Mouse (Mus musculus) mouse embryonic stem cell (cell line): ENCODE measurements at regions not wholly inside any gene's neighbourhood (a gene's known extent, or its start where the extent isn't known, plus 50 kb on each side); places are given as distances from the start of the nearest gene placed in this dataset.

Source experiments
- in situ Hi-C, 2 experiments: fragments of 300-500 bp; cut with MboI; formaldehyde crosslinking; loops; 1 replicate in 1 of 2; 3 replicates in 1 of 2; pipeline ENCODE4 v1.14.3; 2019 to 2020; ENCODE audit warnings: low sequenced_read_pairs in 2 of 2, low pct_unique_long_range_greater_than_20kb in 1 of 2, mixed read lengths in 1 of 2; ENCODE audit not compliant: unreplicated experiment in 1 of 2

GRCm38 (mm10) chr11:111743356-111743755 lies 677.4 kb downstream of the Kcnj2 start:
- in situ Hi-C loops: no loop called here

DNA sequence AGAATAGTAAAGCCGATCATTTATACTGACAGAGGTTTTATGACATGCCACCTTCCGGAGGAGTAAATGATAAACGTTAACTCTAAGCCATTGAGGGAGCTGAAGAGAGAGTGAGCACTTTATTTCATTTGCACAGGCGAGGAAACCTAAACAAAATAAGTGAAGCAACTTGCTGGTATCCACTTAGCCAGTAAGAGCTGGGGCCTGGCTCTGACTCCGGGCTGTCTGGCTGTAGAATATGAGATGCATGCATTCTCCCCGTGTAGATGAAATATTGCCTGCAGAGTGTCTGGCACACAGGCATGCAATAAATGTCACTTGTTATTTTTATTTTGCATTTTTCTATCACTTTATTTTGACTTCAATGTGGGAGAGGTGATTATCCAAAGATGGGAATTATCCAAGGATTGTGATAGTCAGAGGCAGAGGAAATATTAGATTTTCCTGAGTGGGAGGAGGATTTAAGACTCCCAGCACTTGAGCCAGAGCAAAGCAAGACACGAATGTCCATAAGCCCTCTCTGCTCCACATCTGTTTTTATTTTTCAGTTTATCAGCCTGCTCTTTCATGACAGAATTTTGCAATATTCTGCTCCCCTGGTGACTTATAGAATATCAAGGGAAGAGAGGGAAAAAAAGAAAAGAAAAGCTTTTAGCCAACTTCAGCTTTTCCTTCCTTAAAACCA lies 681.4 kb downstream of the Kcnj2 start:
- in situ Hi-C loops: no loop called here

- in situ Hi-C loops: no loop called here
These were observed 682.0 kb downstream of the Kcnj2 start for GRCm38 (mm10) chr11:111747947-111748322.

DNA sequence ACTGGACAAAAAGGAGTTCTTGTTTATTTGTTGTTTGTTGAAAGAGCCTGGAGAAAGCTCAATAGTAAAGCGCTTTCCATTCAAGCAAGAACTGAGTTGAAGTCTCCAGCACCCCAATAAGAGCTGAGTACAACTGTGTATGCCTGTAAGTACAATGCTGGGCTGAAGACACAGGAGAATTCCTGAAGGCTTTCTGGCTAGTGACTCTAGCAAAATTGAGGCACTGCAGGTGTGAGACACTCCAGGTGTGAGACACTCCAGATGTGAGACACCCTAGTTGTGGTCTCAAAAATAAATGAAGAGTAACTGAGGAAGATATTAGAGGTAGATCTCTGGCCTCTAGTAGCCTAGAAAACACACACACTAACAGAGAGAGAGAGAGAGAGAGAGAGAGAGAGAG lies 682.5 kb downstream of the Kcnj2 start:
- in situ Hi-C loops: no loop called here

DNA sequence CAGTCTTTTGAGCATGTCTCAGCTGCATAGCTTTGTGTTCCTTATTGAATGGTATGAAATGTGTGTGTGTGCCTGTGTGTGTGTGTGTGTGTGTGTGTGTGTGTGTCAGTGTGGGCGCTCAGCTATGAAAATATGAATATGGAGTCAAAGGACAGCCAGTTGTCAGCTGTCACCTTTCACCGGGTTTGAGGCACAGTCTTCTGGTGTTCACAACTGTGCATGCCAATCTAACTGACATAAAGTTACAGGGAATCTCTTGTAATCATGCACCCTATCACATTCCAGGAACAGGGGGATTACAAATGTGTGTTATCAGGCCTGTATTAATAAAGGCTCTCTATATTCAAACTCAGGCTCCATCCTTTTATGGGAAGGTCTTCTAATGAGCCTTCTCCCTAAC lies 688.8 kb downstream of the Kcnj2 start:
- in situ Hi-C loops: no loop called here

- in situ Hi-C loops: no loop called here
These were observed 697.1 kb downstream of the Kcnj2 start for GRCm38 (mm10) chr11:111763081-111763480.

GRCm38 (mm10) chr11:111766371-111767011 lies 700.5 kb downstream of the Kcnj2 start:
- in situ Hi-C loops: no loop called here

DNA sequence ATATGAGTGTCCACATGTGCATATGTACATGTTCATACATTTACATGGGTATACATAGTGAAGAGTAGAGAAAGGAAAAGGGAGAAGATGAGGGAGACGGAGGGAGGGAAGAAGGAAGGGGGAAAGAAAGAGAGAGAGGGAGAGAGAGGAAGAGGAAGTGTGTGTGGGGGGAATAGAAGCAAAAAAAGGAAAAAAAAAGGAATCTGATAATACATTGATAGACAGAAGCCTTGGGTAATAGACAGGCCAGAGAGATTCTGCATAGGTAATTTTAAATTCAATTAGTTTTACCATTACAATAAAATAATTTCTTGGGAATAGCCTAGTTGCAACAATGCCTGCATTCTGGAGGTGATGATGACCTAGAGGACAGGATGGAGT lies 701.0 kb downstream of the Kcnj2 start:
- in situ Hi-C loops: no loop called here

DNA sequence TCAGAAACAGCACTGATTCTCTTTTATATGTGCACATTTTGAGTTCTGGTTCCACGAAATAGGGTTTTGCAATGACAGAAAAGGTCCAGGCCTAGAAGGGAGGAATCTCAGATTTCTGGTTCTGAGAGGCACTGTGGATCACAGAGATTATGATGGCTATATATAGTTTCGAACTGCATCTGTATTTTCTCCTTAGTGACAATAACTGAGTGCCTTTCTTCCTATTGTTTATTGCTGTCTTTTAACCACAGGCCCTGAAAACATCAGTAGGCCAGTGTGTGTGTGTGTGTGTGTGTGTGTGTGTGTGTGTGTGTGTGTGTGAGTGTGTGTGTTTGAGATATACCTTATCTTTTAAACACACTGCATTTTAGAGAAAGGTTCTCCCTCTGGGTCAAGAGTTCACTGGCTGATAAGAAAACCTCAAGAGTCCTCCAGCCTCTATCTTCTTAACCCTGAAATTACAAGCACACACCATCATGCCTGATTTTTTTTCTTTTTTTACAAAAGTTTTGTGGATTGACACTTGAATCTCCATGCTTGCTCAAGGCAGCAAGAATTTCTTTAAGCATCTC lies 708.2 kb downstream of the Kcnj2 start:
- in situ Hi-C loops: no loop called here

DNA sequence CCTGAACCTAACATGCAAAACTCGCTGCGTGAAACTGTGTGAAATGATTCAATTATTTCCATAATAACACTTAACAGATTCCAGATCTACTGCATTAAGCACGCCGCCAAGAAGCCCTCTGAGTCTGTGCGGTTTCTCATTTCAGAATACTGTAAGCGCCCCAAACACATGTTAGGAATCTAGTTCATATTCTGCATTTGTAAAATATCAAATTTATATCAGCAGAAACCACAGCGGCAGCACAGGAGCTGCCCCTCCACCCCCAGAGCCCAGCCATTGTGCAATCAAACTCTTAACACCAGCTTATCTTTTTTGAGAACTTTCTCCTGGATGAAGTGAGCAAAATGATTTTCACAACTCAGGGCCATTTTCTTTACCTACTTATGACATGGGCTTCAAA lies 715.4 kb downstream of the Kcnj2 start:
- in situ Hi-C loops: no loop called here

DNA sequence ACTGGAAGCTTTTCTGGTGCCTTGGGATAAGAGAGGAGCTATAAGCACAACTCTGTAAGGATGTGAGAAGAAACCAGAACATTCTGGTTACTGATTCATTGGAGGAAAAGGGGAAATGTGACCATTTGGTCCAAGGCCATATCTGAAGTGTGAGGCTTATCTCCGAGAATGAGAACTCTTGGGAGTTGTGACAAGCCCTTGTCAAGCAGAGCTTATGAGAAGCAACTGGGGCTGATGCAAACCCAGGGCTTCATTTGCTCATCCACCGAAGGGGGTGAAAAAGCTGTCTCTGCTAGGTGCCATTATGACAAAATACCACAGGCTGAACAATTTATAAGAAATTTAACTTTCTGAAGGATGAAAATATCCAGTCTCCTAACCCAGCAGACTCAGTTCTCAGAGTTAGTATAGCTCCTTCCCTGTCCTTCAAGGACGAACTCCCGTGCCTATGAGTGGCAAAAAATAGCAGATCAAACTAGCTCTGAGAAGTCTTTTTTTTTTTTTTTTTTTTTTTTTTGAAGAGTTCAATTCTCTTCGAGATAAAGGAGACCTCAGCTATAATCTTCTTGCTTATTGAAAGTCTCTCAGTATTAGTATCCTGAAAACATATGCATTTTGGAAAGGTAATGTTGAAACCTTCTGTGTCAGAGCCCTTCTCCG lies 725.4 kb downstream of the Kcnj2 start:
- in situ Hi-C loops: no loop called here

DNA sequence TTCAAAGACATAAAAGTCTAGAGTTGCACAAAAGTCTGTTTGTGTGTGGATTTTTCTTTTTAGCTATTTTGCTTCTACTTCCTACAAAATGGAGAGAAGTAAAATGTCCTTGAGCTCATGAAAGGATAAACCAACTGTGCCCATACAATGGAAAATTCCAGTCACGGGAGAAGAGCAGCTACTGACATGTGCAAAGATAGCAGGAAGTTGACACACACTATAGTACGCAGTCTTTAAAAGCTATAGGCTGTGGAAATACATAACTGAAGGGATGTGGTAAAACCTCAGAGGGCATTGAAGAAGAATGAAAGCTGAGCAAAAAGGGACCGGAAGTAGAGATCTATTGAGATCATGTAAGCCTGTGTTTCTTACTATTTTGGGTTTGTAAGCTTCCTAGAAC lies 735.1 kb downstream of the Kcnj2 start:
- in situ Hi-C loops: no loop called here

DNA sequence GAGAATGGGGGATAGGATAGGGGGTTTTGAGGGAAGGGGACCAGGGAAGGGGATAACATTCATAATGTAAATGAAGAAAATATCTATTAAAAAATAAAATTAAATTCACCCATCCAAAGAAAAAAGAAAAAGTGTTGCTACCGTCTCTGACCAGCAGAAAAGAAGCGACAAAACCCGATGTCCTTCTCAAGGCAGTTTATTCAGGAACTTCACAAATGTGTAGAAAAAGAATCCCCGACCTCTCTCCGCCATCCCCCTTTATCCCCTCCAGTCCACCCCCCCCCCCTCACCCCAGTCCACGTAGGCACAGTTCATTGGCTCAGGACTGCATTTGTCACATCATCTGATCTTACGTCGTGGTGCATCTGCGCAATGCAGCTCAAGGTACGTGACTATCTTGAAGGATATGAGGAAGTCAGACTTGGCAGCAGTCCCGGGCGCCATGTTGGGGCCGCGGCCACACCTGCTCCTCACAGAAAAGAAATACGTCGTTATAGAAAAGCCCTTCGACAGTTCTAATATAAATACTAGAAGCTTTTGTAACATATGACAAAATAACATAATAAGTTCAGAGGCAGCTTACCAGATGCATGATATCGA lies 750.3 kb downstream of the Kcnj2 start:
- in situ Hi-C loops: no loop called here

- in situ Hi-C loops: no loop called here
These were observed 752.2 kb downstream of the Kcnj2 start for GRCm38 (mm10) chr11:111818124-111818523.

- in situ Hi-C loops: no loop called here
These were observed 754.4 kb downstream of the Kcnj2 start for GRCm38 (mm10) chr11:111820356-111820755.

GRCm38 (mm10) chr11:111828455-111828854 lies 762.5 kb downstream of the Kcnj2 start:
- in situ Hi-C loops: no loop called here

DNA sequence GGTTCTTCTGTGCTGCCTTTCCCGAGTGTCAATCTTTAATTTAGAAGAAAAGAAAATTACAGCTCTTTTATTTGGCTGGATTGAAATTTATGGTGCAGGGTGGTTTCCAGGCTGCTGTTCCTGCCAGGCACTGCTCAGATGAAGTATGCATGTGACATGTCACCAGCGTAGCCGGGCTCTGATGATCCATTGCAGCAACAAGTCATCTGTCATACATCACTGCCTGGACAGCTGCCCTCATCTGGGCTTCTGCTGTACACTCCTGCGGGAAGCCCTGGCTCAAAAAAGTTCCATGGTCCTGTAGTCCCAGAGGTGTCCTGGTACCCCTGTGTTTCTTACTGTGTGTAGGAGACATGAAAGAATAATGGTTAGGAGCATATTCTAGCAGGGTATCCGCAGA lies 773.0 kb downstream of the Kcnj2 start:
- in situ Hi-C loops: no loop called here

DNA sequence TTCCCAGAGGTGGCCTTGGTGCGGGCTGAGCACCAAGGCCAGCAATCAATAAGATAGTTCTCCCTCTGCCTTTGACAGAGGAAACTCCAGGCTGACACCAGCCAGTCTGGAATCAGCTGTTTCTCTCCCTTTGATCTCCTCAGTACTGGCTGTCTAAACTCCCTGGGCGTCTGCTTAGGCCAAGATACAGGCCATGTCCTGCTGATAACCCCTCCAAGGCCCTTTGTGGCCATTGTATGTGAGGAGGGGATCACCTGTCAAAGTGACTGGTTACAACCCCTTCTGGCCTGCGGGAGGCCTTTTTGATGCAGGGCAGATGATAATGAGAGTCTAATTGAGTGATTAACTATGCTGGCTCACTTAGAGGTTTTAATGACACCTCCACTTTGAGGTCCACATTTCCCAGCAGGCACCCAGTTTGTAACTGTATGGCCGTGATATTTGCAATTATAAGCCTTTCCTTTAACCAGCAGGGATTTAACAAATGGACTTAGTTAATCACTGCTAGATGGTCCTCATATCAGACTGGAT lies 777.8 kb downstream of the Kcnj2 start:
- in situ Hi-C loops: no loop called here

GRCm38 (mm10) chr11:111844382-111845027 lies 778.5 kb downstream of the Kcnj2 start:
- in situ Hi-C loops: no loop called here
